Mouse (Mus musculus) splenic B cell, adult 2 months (primary cell): ENCODE measurements around the gene Olfr697.
"Not testable (repeated sequence)": the region's sequence is repeated elsewhere in the genome, so short reads cannot be mapped to it uniquely, and the experiment has no call there.

ENCODE experiments used
- DNase-seq: peaks from one replicate; pipeline ENCODE4 v3.0.0-alpha.2; 2011; ENCODE audit warnings: low read depth, low spot score
- H3K27me3 ChIP-seq: 2 replicates; pipeline ENCODE4 v1.6.1; 2012; ENCODE audit warnings: mild to moderate bottlenecking, low read length, moderate library complexity, mixed read lengths; ENCODE audit not compliant: control insufficient read depth, poor library complexity, insufficient read depth, severe bottlenecking
- H3K36me3 ChIP-seq: 2 replicates; pipeline ENCODE4 v1.6.1; 2012; ENCODE audit warnings: mild to moderate bottlenecking, low read length, moderate library complexity, mixed read lengths; ENCODE audit not compliant: control insufficient read depth, poor library complexity, insufficient read depth, severe bottlenecking

The Olfr697 gene

DNA sequence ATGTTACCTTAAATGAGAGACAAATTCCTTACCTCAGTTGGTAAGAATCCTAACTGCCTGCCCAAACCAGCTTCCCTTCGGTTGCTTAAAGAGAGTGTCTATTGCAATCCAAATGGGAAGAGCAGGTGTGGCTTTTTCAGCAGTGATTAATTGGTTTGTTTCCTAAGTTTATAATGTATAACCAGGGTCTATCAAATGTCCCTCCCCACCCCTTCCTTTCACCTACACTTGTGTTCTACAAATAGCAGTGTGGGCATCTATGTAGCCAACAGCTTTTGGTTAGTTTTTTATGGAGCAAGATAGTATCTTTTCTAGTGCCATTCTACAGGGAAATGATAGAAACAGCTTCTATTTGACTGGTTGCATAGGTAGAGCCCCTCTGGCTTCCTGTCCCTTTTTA lies at the start of gene Olfr697:
Gene Olfr697 (minus strand): TSS at position 101 of the 400 bp plus-strand sequence.
- Histone ChIP-seq H3K36me3 (no peaks in the 10 kb centered on the region), H3K27me3 (no peaks in the 10 kb centered on the region)
- DNase-seq: no peak

DNA sequence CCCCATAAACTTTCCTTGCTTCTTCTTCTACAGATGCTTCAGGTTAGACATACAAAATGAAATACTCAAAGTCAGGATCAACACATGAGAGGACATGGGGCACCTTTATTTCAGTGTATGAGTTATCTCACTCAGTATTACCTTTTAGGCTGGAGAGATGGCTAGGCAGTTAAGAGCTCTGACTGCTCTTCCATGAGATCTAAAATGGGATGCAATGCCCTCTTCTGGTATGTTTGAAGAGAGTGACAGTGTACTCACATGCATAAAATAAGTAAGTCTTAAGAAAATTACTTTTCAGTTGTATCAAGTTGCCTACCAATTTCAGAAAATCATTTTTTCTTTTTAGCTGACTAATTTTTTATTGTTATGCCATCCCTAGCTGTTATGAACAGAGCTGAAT lies 46.1 kb upstream of the Olfr697 start:
- no peaks in the 10 kb centered on the region for H3K36me3 ChIP-seq
- no peaks in the 10 kb centered on the region for H3K27me3 ChIP-seq
- peak; percentile 63 for DNase-seq

DNA sequence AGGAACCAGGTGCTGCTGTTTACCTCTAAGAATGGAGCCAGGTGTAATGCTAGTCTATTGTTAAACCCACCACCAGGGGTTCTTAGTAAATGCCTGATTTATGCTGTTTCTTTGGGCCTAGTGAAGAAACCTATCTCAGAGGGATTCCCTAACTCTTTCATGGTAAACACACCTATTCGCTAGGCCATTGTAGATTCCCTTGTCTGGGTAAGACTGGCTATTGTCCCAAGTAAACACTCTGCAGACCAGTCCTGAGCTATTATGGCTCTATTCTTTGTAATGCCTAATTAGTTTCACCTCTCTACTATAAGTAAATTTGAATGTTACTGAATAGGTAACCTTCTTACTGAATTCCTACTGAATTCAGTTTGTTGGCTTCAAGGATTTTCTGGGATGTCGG lies 18.8 kb upstream of the Olfr697 start:
- H3K27me3 ChIP-seq, DNase-seq, H3K36me3 ChIP-seq: not testable (repeated sequence)

DNA sequence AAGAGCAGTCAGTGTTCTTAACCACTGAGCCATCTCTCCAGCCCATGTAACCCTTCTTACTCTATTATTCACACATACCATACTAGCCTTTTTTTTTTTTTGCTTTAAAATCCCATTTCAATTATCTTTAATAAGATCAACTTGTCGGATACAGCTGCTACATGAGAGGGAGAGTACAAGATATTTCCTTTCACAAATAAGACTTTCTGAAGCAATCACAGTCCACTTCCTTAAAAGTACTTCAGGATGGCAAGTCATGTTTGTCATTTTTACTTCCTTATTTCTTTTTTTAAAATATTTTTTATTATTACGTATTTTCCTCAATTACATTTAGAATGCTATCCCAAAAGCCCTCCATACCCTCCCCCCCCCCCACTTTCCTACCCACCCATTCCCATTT lies 16.6 kb upstream of the Olfr697 start:
- Histone ChIP-seq H3K27me3 (no peaks in the 10 kb centered on the region), H3K36me3 (no peaks in the 10 kb centered on the region)
- peak; percentile 24 for DNase-seq

DNA sequence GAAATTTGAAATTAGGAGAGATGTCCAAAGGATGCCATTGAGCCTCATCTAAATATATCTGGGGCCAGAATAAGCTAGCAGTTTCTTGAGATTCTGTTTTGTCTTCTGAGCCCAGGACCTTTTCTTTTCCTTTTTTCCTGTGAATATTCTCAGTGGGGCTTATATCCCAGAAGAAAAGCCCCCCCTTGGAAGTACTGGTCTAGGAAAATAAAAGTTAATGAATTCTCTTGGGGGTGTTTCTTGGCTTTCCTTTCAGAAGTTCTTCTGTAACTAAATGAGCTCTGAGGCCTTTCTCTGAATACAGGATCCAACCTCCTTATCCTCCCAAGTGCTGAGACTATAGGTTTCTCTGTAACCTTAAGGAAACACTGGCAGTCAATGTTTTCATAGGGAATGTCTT lies 13.1 kb upstream of the Olfr697 start, which contains the start of gene Olfr698:
Gene Olfr698 (minus strand): TSS at position 101 of the 400 bp plus-strand sequence.
- no peak for DNase-seq
- Histone ChIP-seq H3K36me3 (no peaks in the 10 kb centered on the region), H3K27me3 (no peaks in the 10 kb centered on the region)

DNA sequence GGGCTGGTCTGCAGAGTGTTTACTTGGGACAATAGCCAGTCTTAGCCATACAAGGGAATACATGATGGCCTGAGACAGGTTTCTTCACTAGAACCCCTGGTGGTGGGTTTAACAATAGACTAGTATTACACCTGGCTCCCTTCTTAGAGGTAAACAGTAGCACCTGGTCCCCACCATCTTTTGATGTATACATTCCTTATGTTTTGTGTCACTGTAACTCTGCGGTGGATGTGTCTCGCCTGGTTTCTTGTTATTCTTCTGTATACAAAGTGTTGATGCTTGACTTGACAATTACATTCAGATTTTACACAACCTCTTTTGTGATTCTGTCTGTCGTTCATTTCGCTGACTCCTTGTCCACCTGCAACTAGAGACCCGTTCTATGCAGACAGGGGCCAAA lies 3.6 kb upstream of the Olfr697 start:
- H3K27me3 ChIP-seq: no peaks in the 10 kb centered on the region
- no peak for DNase-seq

DNA sequence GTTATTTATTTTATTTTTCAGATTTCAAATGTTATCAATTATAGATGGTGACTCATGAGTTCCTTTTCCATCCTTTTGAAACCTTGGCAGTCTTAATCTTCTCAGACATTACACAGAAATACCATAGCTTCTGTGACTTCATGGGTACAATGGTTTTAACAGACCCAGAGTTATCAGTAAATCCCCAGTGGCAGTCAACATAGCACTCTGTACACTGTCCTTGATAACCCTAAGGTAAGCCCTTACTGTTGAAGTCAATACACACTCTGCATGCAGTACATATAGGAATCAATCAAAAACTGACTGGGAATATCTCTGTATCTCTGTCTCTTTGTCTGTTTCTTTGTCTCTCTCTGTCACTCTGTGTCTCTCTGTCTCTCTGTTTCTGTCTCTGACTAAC lies 5.2 kb downstream of the Olfr697 start:
- H3K36me3 ChIP-seq: no peaks in the 10 kb centered on the region
- no peaks in the 10 kb centered on the region for H3K27me3 ChIP-seq
- DNase-seq: no peak

More for the DNA sequence above, 3.6 kb upstream of the Olfr697 start:
- no peaks in the 10 kb centered on the region for H3K36me3 ChIP-seq

DNA sequence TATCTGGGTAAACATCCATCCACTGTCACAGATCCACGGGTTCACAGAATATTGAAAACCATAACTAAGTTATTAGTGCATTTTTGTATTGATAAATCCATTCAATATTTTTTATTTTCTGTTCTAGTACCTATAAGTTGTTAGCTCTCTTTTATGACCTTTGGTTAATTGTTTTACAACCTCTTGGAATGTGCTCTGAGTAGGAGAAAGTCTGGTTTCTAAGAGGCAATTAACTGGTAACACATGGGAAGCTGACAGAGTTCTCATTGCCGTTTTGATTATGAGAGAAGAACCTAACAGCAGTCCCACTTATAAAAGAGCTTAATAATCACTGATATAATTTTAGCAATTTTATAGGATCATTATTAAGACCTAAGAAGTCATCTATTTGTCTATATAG lies 8.5 kb downstream of the Olfr697 start:
- no peak for DNase-seq
- no peaks in the 10 kb centered on the region for H3K36me3 ChIP-seq
- no peaks in the 10 kb centered on the region for H3K27me3 ChIP-seq

DNA sequence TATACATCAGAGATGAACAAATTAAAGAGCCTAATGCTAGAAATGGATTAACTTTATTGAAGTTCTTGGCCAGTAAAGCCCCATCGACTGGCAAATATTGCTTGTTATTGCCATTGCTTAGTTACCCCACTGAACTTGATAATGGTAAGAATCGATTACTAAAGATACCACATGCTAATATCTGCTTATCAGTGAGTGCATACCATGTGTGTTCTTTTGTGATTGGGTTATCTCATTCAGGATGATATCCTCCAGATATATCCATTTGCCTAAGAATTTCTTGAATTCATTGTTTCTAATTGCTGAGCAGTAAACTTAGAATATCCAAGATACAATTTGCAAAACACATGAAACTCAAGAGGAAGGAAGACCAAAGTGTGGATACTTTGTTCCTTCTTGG lies 16.6 kb downstream of the Olfr697 start:
- not testable (repeated sequence) for H3K27me3 ChIP-seq, H3K36me3 ChIP-seq, DNase-seq

DNA sequence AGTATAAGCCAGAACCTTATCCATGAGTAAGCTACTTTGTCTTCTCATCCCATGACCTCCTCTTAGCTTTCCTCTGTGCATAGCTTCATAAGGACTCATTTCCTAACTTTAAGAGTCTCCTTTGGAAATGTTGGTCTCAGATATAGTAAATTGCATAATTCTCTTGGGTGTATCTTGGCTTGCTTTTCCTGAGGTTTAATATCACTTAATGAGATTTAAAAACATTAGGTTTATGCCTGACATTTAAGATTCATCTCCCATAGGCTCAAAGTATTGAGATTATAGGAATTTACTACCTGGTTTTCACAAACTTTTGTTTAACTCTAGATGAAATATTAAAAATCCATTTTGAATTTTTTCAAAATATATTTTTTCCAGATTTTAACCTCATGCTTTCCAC lies 25.9 kb downstream of the Olfr697 start, which contains the start of gene Olfr695:
Gene Olfr695 (minus strand): TSS at position 101 of the 400 bp plus-strand sequence.
- no peaks in the 10 kb centered on the region for H3K36me3 ChIP-seq
- no peaks in the 10 kb centered on the region for H3K27me3 ChIP-seq
- DNase-seq: no peak

DNA sequence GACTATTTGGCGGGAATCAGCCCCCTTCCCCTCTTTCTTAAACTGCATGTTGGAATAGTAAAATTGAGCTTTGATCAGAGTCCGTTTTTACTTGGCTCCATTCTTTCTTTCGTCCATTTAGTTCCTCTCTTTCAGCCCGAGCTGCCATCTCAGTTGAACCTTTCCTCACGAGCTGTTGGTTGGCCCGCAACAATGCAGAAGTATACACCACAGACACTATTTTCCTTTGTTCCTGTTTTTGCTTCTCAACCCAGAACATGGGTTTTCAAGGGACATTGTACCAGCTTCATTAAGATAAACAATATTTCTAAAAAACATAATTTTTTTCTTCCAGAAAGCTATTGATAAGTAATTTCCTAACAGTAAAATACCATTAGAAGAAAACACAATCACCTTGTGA lies 30.8 kb downstream of the Olfr697 start:
- H3K36me3 ChIP-seq: no peaks in the 10 kb centered on the region
- H3K27me3 ChIP-seq: no peaks in the 10 kb centered on the region
- DNase-seq: peak; percentile 27

DNA sequence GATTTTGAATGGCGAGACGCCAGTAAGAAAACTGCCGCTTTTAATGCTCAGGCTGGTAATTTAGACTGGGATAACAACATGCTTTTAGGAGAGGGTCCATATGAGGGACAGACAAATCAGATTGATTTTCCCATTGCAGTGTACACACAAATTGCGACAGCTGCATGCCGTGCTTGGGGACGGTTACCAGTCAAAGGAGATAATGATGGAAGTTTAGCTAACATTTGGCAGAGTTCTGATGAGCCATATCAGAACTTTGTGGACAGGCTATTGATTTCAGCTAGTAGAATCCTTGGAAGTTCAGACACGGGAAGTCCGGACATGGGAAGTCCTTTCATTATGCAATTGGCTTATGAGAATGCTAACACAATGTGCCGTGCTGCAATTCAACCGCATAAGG lies 34.5 kb downstream of the Olfr697 start:
- DNase-seq, H3K27me3 ChIP-seq, H3K36me3 ChIP-seq: not testable (repeated sequence)

DNA sequence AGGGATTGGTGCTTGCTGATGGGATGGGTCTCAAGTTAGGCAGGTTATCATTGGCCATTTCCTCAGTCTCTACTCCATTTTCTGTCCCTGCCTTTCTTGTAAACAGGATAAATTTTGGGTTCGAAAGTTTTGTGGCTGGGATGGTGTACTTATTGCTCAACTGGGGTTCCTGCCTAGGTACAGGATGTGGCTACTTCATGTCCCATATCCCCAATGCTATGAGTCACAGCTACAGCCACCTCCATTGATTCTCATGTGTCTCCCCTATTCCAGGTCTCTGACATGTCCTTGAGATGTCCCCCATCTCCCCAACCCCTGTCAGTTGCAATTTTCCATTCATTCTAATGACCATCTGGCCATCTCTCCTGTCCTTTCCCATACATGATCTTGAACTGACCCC lies 45.4 kb downstream of the Olfr697 start:
- no peaks in the 10 kb centered on the region for H3K36me3 ChIP-seq
- no peak for DNase-seq
- H3K27me3 ChIP-seq: no peaks in the 10 kb centered on the region

DNA sequence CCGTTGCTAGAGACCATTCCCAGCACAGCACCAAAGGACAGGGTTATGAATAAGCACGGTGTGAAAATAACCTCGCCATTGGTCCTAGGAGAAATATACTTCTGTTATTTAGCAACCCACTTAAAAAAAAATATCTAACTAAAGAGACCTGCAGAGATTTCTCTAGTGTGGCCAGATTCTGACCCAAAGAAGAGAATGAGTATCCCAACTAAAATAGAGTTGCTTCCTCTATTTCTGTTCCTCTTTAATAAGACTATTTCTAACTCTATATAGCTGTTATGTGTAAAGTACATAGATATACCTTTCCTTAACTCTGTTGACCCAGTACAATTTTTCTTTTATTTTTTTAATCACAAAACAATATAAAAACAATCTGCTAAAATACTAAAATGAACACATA lies 49.3 kb downstream of the Olfr697 start:
- no peaks in the 10 kb centered on the region for H3K36me3 ChIP-seq
- DNase-seq: no peak
- no peaks in the 10 kb centered on the region for H3K27me3 ChIP-seq

DNA sequence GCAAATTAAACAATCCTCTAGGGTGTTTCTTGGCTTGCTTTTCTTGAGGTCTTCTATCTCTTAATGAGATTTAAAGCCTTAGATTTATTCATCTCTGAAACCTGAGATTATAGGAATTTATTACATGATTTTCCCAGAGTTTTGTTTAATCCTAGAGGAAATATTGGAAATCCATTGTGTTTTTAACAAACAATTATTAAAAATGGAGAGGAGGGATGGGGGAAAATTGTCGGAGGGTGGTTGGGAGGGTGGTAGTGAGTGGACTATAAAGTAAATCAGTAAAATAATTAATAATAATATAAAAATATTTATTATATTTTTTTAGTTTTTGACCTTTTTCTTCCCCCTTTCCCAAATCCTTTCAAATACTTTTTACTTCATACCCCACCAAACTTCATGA lies 50.5 kb downstream of the Olfr697 start, which contains the start of gene Olfr694:
Gene Olfr694 (minus strand): TSS at position 101 of the 400 bp plus-strand sequence.
- Histone ChIP-seq H3K36me3 (no peaks in the 10 kb centered on the region), H3K27me3 (no peaks in the 10 kb centered on the region; the same call in 1 of the 2 replicates)
- DNase-seq: no peak
